Mouse (Mus musculus) left cerebral cortex, postnatal 36 days (tissue): ENCODE results near the gene Pstpip1. TPM values are rescaled to one million over a fixed set of nuclear protein-coding genes. Genes with fewer than 3 reads are reported as not detected.

Experiments
- DNase-seq, 2 experiments: peaks; one replicate each; pipeline ENCODE4 v3.0.0; 2021 to 2022; ENCODE audit warnings: low spot score in 2 of 2, mixed read lengths in 1 of 2
- intact Hi-C: fragments of 180-260 bp; cut with DNase I; formaldehyde crosslinking; loops from one replicate; pipeline ENCODE4 v1.15.1; 2025
- total RNA-seq, 2 experiments: library from RNA; stranded (reverse); gene quantifications; 2 replicates each; pipeline ENCODE4 v1.2.3; 2021

The Pstpip1 gene
- 1 to 10 TPM; 1.9 to 2.6 TPM for total RNA-seq

DNA sequence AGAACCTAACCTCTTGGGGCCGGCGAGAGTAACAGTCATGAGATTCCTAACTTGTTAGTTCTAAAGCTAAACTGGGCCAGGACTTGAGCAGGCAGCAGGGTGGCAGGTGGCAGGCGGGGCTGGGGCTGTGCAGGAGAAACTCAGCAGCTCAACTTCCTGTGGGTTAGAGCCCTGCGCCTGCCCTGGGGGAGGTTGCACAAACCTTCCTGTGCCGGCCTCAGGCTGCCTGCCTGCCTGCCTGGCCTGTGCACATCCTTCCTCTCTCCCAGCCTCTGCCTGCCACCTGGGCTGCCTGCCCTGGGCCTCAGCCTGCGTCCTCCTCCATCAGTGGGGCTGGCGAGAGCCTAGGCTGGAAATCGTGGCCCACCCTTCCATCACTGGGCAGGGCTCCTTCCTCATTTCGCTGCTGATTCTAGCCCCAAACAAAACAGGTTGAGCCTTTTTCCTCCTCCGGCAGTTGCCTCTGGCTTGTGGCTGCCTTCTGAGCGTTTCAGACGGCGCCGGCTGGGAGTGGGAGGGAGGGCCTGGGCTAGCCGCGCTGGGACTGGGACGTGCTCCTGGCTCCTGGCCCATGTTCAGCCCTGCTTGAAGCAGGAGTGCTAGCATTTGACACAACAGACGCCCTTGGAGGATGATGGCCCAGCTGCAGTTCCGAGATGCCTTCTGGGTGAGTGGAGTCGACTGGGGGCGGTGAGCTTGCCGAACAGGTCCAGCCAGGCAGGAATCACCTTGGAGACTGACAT is at the start of gene Pstpip1:
Gene Pstpip1, plus strand, starts transcription at position 185 of the 743 bp plus-strand sequence.
- DNase-seq: peak; percentile 49
- intact Hi-C loops: no loop called here

DNA sequence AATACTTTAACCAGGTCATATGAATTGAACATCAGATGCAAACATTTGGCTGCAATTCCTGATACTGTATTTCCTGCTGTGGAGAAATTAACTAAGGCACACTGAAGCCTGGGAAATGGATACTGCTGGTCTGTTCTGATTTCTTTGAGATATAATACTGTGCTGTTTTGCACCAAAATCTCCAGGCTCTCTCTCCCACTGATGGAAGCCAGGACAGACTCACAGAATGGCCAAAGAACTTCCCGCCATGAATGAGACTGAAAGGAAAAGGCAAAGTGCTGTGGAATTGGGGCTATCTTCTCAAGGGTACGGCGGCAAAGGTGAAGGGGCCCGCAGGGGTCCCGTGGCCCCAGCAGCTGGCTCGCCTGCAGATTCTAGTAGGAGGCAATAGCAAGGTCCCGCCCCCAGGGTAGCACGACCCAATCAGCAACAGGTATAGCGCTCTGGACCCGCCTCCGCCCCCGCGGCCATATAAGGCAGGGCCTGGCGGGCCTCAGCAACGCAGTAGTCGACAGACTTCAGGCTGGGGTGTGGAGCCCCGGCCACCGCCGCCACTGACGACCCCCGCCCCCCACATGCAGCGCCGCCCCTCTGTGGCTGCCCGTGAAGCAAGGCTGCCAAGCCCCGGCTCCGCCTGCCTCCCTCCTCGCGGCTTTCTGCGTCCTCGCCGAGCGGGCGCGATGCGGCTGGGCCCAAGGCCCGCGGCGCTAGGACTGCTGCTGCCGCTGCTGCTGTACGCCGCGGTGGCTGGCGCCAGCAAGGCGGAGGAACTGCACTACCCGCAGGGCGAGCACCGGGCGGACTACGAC is 48.2 kb upstream of the Pstpip1 start, which contains the start of gene Rcn2:
Gene Rcn2, plus strand, starts transcription at position 474 of the 809 bp plus-strand sequence.
- DNase-seq: peak; percentile 93 to 94
- intact Hi-C loops: loop anchor here (10.0 kb wide), 1 partner anchor 107 kb away; the partner anchor contains the start of gene Scaper

DNA sequence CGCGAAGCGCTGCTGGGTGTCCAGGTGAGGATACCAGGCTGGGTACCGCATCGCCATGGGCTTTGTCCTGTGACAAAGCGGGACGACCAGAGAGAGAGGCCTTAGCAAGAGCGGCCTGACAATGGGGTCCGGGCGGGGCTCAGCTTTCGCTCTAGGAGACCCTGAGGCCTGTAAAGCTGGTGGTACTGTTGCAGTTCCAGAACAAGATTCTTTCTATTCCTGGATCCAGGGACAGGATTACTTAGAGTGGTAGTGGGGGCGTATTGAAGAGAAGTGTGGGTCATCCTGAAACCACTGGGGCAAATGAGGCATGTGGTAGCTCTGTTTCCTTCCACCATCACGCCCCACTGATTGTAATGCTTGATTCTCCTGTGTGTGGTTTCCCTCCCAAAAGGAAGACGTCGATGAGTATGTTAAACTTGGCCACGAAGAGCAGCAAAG is 47.6 kb upstream of the Pstpip1 start:
- DNase-seq: no peak
- intact Hi-C loops: loop anchor here (10.0 kb wide), 1 partner anchor 107 kb away; the partner anchor contains the start of gene Scaper

DNA sequence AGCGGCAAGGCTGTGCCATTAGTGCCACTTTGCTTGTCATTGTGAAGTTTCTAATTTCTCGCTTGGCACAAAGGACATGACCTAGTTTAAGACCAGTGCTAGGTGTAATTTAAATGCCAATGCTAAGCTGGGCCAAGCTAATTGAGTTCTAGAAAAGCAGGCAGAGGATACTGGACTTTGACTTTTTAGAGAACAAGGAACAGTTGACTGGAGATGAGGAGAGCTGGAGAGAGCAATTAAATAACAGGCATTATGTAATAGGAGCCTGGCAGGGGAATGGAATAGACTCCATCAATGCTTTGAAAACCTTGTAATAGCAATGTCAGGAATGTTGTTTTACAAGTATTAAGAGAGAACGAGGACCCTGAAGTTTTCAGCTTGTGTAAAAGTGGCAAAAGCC is 36.0 kb upstream of the Pstpip1 start:
- no peak for DNase-seq
- intact Hi-C loops: no loop called here

DNA sequence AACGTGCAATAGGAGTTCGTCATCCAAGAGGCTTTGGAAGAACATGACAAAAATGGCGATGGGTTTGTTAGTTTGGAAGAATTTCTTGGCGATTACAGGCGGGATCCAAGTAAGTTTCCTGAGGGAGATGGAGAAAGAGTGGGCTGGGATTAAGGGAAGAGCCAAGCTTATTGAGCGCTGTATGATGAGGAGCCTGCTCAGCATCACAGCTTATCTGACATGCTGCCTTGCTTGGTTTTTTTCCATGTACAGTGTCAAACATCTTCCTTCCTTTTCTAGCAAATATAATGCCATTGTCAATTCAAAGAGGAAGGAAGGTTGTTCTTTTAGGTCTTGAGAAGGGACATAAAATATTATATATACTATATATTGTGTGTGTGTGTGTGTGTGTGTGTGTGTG is 33.6 kb upstream of the Pstpip1 start:
- intact Hi-C loops: no loop called here
- DNase-seq: no peak

DNA sequence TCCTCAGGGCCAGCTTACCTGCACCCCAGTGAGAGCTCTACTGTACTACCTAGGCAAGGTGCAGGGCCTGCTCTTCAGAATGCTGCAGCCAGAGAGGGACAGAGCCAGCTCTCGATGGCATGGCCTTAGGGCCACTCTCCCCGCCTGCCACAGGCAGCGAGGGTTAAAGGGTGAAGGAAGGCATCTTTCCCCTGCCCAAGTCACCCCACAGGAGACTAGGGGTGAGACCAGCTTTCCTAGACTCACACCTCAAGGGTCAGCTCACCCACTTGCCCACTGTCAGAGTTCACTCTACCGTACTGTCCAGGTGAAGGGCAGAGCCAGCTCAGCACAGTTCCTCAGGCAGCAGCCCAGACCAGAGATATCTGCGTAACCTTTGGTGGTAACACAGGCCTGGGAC is 27.4 kb upstream of the Pstpip1 start:
- no peak for DNase-seq
- intact Hi-C loops: no loop called here

DNA sequence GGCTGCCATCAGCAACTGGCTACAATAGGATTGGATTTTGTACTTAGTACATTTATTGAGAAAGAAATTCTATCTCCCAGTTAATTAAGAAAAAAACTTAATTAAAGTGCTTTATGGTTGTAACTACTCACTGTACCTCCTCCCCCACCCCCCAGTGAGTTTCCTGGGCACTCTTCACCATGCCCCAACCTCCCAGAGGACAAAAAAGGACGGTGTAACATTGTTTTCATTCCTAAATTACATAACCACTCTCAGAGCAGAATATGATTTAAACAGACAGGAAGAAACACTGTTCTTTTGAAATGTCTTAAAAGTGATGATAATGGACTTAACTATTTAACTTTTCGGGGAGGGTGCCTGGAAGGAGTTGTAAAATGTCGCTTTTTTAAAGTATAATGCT is 24.8 kb upstream of the Pstpip1 start:
- intact Hi-C loops: no loop called here
- no peak for DNase-seq

DNA sequence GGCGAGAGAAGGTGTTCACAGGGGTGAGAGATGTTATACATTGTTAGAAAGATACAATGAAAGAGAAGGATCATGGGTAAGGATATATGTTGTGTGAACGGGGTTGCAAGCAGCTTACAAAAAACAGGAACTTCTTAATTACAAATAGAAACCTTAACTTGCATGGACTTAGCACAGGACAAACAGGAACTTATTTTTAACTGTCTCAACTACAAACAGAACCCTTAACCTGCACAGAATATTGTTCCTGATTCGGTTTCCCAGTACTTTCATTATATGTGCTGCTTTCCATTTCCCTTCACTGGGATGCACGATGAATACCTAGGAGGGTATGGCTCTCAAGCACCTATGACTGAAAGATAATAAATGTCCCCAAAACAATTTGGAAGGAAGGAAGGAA is 21.8 kb upstream of the Pstpip1 start:
- DNase-seq: no peak
- intact Hi-C loops: no loop called here

DNA sequence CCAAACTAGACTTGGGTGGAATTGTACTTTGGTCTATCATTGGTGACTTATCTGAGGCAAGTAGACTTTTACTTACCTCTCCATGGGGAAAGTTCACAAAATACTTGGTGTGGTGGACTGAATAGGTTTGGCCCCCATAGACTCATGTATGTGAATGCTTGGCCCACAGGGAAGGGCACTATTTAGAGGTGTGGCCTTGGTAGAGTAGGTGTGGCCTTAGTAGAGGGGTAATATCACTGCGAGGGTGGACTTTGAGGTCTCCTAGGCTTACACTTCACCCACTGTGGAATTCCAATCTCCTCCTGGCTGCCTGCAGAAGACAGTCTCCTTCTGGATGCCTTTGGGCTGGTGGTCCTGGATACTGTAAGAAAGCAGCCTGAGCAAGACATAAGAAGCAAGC is 21.1 kb upstream of the Pstpip1 start:
- intact Hi-C loops: no loop called here
- no peak for DNase-seq

DNA sequence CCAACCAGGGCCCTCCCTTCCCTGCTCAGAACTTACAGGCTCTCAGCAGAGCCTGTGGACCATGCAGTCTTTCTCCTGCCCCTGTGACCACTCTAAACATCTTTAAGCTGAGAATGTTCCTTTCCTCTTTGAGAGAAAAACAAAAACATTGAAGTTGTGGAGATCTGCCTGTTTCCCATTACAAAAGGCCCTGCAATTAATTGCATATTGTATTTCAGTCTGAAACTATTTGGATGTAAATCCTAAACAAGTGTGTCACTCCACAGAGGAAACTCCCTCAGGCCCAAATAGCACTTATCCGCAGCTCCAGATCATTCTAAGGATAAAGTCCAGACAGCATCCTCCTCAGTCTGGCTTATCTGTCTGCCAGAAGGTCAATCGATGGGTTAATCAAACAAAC is 16.9 kb upstream of the Pstpip1 start:
- DNase-seq: no peak
- intact Hi-C loops: no loop called here

DNA sequence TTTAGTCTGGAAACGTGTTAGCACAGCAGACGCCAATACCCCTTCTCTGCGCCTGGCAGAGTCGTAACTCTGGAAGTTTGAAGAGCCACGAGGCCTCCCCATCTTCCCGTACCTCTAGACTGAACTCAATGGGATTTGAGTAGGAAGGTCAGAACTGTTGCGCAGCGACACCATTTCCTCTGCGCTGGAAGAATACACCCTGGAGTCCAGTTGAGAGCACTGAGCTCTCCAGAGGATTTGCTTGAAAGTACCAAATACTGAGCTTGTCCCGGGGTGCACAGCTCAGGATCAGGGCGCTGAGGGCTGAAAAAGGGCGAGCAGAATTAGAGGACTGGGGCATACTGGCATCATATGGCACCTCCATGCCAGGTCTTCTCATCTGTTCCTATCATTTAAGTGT is 14.9 kb upstream of the Pstpip1 start:
- intact Hi-C loops: loop anchor here (5.0 kb wide), 1 partner anchor 42 kb away; no protein-coding TSS in a partner anchor
- no peak for DNase-seq

DNA sequence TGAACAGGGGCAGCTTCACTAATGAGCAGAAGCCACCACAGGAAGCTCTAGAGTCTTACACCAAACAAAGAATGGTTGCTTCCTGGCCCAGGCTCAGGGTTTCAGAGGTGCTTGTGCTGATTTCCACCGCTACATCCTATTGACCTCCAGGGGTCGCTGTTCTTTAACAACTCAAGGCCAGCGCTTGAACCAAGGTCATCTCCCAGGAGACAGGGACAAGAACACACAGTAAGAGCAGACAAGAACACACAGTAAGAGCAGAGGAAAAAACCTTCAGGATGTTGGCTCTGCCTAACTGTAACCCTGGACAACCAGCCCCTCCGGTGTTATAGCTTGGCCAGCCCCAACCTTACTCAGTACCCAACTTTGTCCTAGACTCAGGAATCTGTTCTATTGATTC is 14.5 kb upstream of the Pstpip1 start:
- peak in 1 of 2 experiments; percentile 44 for DNase-seq
- intact Hi-C loops: loop anchor here (5.0 kb wide), 1 partner anchor 42 kb away; no protein-coding TSS in a partner anchor

DNA sequence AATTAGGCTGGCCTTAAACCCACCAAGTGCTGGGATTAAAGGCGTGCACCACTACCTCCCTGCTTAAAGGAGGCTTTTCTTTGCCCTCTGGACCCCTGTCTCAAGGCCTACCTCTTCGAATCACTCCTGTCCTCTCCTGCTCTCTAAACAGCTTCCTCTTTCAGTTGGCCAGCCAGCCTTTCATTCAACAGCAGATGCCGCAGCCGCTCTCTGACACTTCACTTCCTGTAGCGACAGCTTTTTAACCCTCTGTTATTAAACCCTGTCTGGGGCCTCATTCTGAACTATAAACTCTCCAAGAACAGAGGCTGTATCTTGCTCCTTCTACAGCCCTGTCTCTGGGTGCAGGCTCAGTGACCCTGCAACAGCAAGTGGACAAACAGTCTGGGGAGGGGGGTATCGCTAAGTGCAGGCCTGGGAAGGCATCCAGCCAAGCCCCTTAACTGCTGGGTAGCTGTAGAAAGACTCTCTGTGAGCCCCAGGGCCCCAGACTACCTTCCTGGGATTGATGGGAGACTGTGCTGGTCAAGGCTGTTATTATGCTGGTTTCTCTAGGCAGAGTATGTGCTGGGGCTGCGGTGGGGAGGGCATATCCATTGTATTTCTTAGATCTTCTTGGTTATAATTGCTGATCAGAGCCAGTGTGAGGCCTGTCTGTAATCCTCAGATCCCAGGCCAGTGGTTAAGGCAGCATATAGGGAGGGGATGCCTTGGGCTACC is 13.7 kb upstream of the Pstpip1 start:
- no peak for DNase-seq
- intact Hi-C loops: loop anchor here (5.0 kb wide), 1 partner anchor 41 kb away; no protein-coding TSS in a partner anchor

DNA sequence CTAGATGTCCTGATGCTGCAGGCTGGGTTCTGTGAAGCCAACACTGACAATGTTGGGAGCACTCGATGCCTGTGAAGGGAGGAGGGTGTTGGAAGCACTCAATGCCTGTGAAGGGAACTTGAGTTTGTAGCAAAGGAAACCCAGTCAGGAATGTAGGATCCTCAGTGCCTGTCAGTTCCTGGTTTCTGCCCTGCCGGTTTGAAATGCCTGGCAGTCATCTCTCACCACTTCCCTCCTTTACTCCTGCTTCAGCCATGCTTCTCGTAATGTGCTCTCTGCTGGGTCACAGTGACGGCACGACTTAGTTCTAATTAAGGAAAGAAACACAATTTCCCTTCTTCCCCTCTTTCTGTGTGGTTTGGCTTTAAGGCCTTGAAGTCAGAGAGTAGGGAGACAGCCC is 10.2 kb upstream of the Pstpip1 start:
- no peak for DNase-seq
- intact Hi-C loops: loop anchor here (5.0 kb wide), 1 partner anchor 38 kb away; no protein-coding TSS in a partner anchor

DNA sequence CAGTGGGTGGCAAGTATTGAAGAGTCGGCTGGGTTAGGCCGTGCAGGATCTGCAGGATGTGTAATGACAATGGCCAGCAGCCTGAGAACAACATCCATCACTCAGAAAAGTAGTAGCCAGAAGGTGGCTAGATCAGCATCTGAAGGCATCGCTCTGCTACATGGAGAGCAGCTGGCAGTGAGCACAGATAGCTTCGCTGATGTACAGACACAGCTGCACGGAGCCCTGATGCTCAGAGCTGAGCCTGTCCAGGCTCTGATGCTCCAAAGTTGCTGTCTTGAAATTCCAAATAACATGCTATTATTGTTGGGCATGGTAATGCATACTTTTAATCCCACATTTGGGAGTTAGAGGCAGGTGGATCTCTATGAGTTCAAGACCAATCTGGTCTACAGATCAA is 3.2 kb upstream of the Pstpip1 start:
- intact Hi-C loops: no loop called here
- no peak for DNase-seq

DNA sequence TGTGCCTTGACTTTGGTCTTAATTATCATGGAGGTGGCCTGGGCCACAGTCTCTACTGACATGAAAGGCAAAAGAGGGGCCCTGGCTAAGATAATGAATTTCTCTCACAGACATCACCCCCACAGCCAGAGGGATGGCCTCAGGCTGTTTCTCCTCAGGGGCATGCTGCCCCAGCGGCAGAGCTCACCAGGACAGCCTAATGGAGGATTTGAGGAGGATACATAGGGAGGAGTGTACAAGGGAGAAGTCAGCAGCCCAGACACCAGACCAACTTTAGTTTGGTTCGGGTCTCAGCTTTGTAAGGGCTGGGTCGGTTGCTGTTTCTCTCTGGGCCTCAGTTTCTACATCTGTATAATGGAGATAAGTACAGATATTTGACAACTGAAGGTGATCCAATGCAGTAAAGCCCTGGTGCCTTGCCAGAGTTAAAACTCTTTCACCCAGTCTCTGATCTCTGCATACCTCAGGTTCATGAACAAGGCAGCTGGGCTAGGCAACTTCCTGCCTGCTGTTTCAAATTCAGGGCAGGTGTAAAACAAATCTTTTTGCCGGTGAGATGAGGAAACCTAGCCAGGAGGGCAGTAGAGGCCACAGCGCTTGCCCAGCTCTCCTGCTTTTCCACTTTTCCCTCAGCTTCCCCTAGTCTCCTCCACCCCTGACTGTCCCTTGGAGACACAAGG is 924 bp downstream of the Pstpip1 start:
- intact Hi-C loops: no loop called here
- DNase-seq: no peak

DNA sequence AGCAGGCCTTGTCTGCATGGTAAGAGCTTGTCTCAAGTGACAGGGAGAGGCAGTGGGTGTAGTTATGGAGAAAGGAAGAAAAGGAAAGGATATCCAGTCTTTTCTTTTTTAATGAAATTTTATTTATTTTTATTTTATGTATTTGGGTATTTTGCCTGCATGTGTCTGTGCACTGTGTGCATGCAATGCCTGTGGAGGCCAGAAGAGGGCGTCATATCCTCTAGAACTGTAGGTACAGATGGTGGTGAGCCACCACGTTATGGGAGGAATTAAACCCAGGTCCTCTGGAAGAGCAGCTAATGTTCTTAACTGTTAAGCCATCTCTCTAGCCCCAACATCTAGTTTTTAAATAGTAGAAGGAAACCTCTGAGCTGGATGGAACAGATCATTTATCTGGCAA is 2.3 kb downstream of the Pstpip1 start:
- intact Hi-C loops: no loop called here
- no peak for DNase-seq

DNA sequence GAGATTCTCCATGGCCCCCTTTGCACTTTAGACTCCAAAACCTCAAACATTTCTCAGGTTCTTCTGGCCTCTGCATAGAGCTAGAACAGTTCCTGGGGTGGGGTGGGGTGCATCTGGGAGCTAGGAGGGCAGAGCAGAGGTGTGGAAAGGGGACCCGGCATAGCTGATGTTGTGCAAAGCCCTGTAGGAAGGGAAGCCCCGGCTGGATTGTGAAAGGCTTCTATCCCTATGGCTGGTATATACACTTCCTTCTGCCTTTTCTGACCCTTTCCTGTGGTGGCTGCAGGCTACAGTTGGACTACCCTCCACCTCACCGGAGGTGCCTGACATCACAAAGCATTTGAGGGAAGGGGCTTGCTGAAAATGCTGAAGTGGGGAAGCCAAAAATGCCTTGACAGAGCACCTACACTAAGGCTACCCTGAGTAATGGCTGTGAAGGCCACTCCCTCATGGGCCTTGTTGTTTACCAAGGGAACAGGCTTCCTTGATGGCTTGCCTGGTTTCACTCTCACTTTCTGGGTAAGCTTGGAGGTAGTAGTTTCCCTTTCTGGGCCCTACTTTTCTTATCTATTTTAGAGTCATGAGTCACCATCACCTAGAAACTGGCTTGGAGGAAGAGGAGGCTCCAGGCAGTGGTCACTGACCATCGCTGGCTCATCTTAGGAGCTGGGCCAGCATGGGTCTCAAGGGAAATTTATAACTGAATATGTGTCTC is 8.0 kb downstream of the Pstpip1 start:
- intact Hi-C loops: no loop called here
- no peak for DNase-seq

DNA sequence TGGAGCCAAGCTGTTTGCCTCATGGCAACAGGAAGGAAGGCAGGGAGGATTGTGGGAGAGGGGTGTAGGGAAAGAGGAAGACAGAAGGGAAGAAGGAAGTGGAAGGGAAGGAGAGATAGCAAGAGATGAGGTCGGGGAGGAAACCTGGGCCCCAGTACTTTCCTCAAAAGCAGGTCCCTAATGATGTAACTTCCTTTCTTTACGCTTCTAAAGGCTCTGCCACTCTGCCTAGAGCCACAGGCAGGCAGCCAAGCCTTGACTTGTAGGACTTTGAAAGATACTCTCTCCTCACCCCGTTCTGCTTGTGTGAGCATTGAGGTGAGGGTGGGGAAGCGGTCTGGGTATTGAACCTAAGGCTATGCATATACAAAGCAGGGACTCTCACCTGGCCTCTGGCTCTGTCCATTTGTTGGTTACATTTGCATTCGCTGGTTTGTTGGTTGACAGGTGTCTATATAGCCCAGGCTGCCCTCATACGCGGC is 10.3 kb downstream of the Pstpip1 start:
- intact Hi-C loops: no loop called here
- no peak for DNase-seq
